Mouse (Mus musculus): Measurements from ENCODE around the gene Hdgfl3. TPM values are rescaled to one million over a fixed set of nuclear protein-coding genes. Genes with fewer than 3 reads are reported as not detected.

The Hdgfl3 gene
- 1.5 and 7.0 TPM in 2 replicates for polyA plus RNA-seq (2012; rRNA removed; ENCODE audit: low replicate concordance)

DNA sequence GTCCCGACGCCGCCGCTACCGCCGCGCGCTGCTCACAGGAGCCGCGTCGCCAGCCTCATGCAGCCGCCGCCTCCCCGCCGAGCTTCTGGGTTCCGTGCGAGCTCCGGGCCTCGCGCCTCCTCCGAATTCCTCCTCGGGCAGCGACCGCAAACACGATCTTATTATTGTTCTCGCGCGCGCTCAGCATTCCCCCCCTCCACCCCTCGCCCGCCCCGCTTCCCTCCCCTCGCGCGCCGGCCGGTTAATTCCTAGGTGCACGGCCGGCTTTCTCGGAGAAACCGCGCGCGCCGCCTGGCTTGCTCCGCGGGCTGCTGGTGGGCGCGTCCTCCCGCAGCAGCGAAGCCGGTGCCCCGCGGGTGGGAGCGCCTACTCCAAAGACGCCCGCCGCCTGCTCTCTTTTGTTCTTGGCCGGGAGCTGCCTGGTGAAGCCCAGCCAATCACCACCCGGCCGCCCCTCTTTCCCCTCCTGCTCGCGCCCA, at the start of gene Hdgfl3:
TSS of gene Hdgfl3 (minus strand) at position 207 of the 479 bp plus-strand sequence.

DNA sequence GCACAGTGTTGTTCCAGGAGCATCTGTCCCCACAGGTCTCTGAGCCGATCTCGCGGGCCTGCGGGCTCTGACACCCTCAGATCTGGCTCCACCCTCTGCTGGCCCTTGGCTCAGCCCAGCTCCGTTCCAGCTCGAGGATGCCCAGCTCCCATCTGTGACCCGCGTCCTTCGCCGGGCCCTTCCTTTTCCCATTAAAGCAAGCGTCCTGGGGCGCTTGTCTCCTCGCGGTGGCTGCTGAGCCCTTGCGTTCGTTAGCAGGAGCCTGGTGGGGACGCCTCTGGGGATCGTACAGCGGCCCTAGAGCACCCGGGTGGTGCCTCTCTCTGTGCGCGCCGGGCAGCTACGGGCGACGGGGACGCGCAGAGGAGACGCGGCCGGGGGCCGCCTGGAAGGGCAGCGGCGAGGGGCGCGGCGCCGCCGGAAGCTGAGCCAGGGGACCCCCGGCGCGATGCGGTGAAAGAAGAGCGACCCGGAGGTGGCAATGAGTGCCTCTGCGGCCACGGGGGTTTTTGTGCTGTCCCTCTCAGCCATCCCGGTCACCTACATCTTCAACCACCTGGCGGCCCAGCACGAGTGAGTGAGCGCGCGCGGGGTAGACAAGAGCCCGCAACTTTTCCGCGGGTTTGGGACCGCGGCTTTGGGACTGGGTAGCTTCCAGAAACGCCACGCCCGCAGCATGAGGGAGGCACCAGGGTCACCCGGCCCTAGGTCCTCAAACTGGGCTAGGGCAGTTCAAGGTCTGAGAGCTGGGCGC, 75.1 kb downstream of the Hdgfl3 start, which contains the start of gene Tm6sf1:
TSS of gene Tm6sf1 (plus strand) at position 34 of the 754 bp plus-strand sequence.

DNA sequence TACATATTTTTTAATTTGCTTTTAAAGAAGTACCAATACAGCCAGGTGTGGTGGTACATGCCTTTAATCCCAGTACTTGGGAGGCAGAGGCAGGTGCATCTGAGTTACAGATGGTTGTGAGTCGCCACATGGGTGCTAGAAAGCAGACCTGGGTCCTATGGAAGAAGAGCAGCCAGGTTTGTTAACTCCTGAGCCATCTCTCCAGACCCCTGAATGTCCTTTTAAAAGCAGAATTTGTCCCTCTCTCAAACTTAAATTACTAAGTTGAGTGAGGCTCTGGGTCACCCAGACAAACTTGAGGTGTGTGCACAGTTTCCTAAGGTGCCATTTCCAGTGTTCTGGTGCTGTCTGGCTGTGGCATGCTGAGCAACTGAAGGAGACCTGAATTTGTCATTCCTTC, 78.6 kb downstream of the Hdgfl3 start, which contains the start of gene Gm10160:
TSS of gene Gm10160 (minus strand) at position 101 of the 400 bp plus-strand sequence.

Other genes starting within 250 kb of the Hdgfl3 start
- gene Homer2, start 226.9 kb downstream of the Hdgfl3 start, polyA plus RNA-seq (2012; rRNA removed; ENCODE audit: low replicate concordance) = 3.3 and 4.8 TPM in 2 replicates
- 11.1 and 11.3 TPM in 2 replicates for gene Ramac, start 171.5 kb downstream of the Hdgfl3 start, polyA plus RNA-seq (2012; rRNA removed; ENCODE audit: low replicate concordance)
- 38.2 and 51.6 TPM in 2 replicates for gene 3110040N11Rik, start 145.0 kb downstream of the Hdgfl3 start, polyA plus RNA-seq (2012; rRNA removed; ENCODE audit: low replicate concordance)
- gene Btbd1, start 105.0 kb downstream of the Hdgfl3 start, polyA plus RNA-seq (2012; rRNA removed; ENCODE audit: low replicate concordance) = 35.0 and 35.4 TPM in 2 replicates
- gene Gm10160, start 78.7 kb downstream of the Hdgfl3 start, polyA plus RNA-seq (2012; rRNA removed; ENCODE audit: low replicate concordance) = not detected in 2 replicates
- gene Tm6sf1, start 75.5 kb downstream of the Hdgfl3 start, polyA plus RNA-seq (2012; rRNA removed; ENCODE audit: low replicate concordance) = 54.5 and 69.7 TPM in 2 replicates
- gene Bnc1, start 57.8 kb upstream of the Hdgfl3 start, polyA plus RNA-seq (2012; rRNA removed; ENCODE audit: low replicate concordance) = 0.99 and 4.2 TPM in 2 replicates
- 0.34 and 3.1 TPM in 2 replicates for gene Sh3gl3, start 239.4 kb upstream of the Hdgfl3 start, polyA plus RNA-seq (2012; rRNA removed; ENCODE audit: low replicate concordance)

All from subcutaneous adipose tissue, adult 2 months (tissue).